Mouse (Mus musculus): ENCODE measurements at regions not wholly inside any gene's neighbourhood (a gene's known extent, or its start where the extent isn't known, plus 50 kb on each side); places are given as distances from the start of the nearest gene placed in this dataset.

GRCm38 (mm10) chr8:93713221-93713620 lies 96.5 kb upstream of the Gnao1 start:
- TF ChIP-seq POLR2A (IDR thresholded peaks at IDR 0.05; ENCODE audit: borderline replicate concordance, control insufficient read depth, low read depth, low read length) (no peak), CTCF (IDR thresholded peaks at IDR 0.05; ENCODE audit: control insufficient read depth, insufficient read depth, low read length) (no peak)
